Mouse (Mus musculus): ENCODE measurements at regions not wholly inside any gene's neighbourhood (a gene's known extent, or its start where the extent isn't known, plus 50 kb on each side); places are given as distances from the start of the nearest gene placed in this dataset.

DNA sequence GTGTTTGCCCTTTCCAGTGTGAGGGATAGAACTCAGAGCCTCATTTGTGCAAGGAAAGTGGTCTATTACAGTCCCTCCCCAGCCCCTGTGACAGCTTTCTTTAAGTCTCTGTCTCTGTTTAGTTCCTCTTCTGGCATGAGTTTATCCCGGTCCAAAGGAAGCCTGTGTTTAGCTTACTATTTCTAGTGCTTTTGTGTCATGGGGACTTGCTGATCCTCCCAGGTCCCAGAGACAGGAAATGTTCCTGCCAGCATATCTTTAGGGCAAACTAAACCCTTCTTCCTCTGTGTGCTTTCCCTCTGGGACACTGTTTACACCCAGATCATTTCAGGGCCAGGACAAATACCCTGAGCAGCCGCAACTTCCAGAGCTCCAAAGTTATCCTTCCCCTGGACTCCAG lies 135.3 kb downstream of the Tpra1 start:
- TF ChIP-seq POLR2A (IDR thresholded peaks at IDR 0.05; ENCODE audit: borderline replicate concordance, extremely low read depth, insufficient read depth, insufficient read length, poor library complexity, severe bottlenecking) (no peak), CTCF (IDR thresholded peaks at IDR 0.05; ENCODE audit: borderline replicate concordance, extremely low read depth, insufficient read depth, insufficient read length) (no peak)

Data from brain, embryonic 14.5 days (tissue).